13 mouse cellular contexts compared by ENCODE assay signal in genomic region chr9:62471041-62471440, GRCm38 (mm10).
DNase-seq lines count a peak whose midpoint lies in the region; ATAC-seq and TF ChIP-seq lines count a peak whose summit lies in the region.
"Had no signal": no experiment of that assay in that cellular context is flagged by ENCODE, and none has a peak within 500 bp of the region (broad histone marks: within the 10 kb centered on the region; RNA-seq: fewer than 3 reads in every experiment).

No protein-coding gene starts in this region.

- 88% methylated on average over 14 of the region's 14 CpGs for WGBS in forebrain, embryonic 13.5 days
- WGBS in forebrain, postnatal 0 days: 90% methylated on average over 14 of the region's 14 CpGs
- 93% methylated on average over 14 of the region's 14 CpGs for WGBS in midbrain, embryonic 10.5 days
- 93% methylated on average over 14 of the region's 14 CpGs for WGBS in midbrain, embryonic 13.5 days
- 91% methylated on average over 14 of the region's 14 CpGs for WGBS in embryonic facial prominence, embryonic 10.5 days

- no peaks in the 10 kb centered on the region for H3K9me3 ChIP-seq in forebrain, embryonic 13.5 days (replicated peaks)
- no peaks in the 10 kb centered on the region for H3K9me3 ChIP-seq in forebrain, postnatal 0 days (ENCODE audit: low read length)
- no peaks in the 10 kb centered on the region for H3K9me3 ChIP-seq in midbrain, embryonic 10.5 days (replicated peaks)
- no peaks in the 10 kb centered on the region for H3K9me3 ChIP-seq in midbrain, embryonic 13.5 days
- no peaks in the 10 kb centered on the region for H3K9me3 ChIP-seq in ES-E14 (ENCODE audit: control insufficient read depth, insufficient read depth, low read depth, low read length)
- H3K9me3 ChIP-seq in embryonic facial prominence, embryonic 10.5 days: no peaks in the 10 kb centered on the region
- H3K9me3 ChIP-seq: embryonic facial prominence, embryonic 15.5 days; forebrain, embryonic 10.5 days; heart, embryonic 15.5 days; hindbrain, embryonic 13.5 days had no signal

- no peaks in the 10 kb centered on the region for H3K27me3 ChIP-seq in forebrain, embryonic 13.5 days
- no peaks in the 10 kb centered on the region for H3K27me3 ChIP-seq in forebrain, postnatal 0 days (ENCODE audit: insufficient read depth, low read length)
- H3K27me3 ChIP-seq in midbrain, embryonic 10.5 days (ENCODE audit: low read depth, poor library complexity, severe bottlenecking): no peaks in the 10 kb centered on the region
- no peaks in the 10 kb centered on the region for H3K27me3 ChIP-seq in midbrain, embryonic 13.5 days
- no peaks in the 10 kb centered on the region for H3K27me3 ChIP-seq in embryonic facial prominence, embryonic 10.5 days (replicated peaks; ENCODE audit: low read depth, poor library complexity, severe bottlenecking)
- H3K27me3 ChIP-seq: embryonic facial prominence, embryonic 15.5 days; heart, embryonic 15.5 days; hindbrain, embryonic 13.5 days had no signal

- no peak for TF ChIP-seq CTCF in forebrain, postnatal 0 days (IDR thresholded peaks at IDR 0.05; ENCODE audit: low read depth)

- peaks cover 52% of the 10 kb centered on the region for H3K4me1 ChIP-seq in forebrain, embryonic 13.5 days
- H3K4me1 ChIP-seq in forebrain, postnatal 0 days (ENCODE audit: insufficient read depth): peaks cover 11% of the 10 kb centered on the region; the same call in 1 of the 2 replicates
- H3K4me1 ChIP-seq in midbrain, embryonic 10.5 days: peaks cover 42% of the 10 kb centered on the region
- peaks cover 29% of the 10 kb centered on the region for H3K4me1 ChIP-seq in midbrain, embryonic 13.5 days (replicated peaks)
- H3K4me1 ChIP-seq in ES-E14 (ENCODE audit: control insufficient read depth in 2 of 2, insufficient read depth in 2 of 2, low read length in 2 of 2, poor library complexity in 1 of 2): peaks cover 4 to 22% of the 10 kb centered on the region in 2 experiments; a peak in 3 of 4 replicates
- H3K4me1 ChIP-seq in embryonic facial prominence, embryonic 10.5 days: peaks cover 31% of the 10 kb centered on the region

- ATAC-seq in forebrain, embryonic 13.5 days: no peak
- no peak for ATAC-seq in forebrain, postnatal 0 days
- no peak for ATAC-seq in midbrain, embryonic 13.5 days

- DNase-seq in forebrain, postnatal 0 days: no peak
- no peak for DNase-seq in midbrain, embryonic 10.5 days (ENCODE audit: low spot score)
- no peak for DNase-seq in ES-E14 (ENCODE audit: low read depth, low spot score)
- DNase-seq in embryonic facial prominence, embryonic 10.5 days (ENCODE audit: low spot score): no peak
- DNase-seq in left cerebral cortex, adult 18-20 months (ENCODE audit: low spot score in 2 of 2): no peak

- H3K4me3 ChIP-seq in forebrain, embryonic 13.5 days: no peak overlapping the region
- H3K4me3 ChIP-seq in forebrain, postnatal 0 days (ENCODE audit: low read depth, low read length): no peak overlapping the region
- H3K4me3 ChIP-seq in midbrain, embryonic 10.5 days: no peak overlapping the region
- no peak overlapping the region for H3K4me3 ChIP-seq in midbrain, embryonic 13.5 days (replicated peaks)
- H3K4me3 ChIP-seq in ES-E14 (ENCODE audit: insufficient read depth in 1 of 2, low read depth in 1 of 2, low read length in 2 of 2, poor library complexity in 1 of 2, severe bottlenecking in 1 of 2): no peak overlapping the region
- no peak overlapping the region for H3K4me3 ChIP-seq in embryonic facial prominence, embryonic 10.5 days
- H3K4me3 ChIP-seq: embryonic facial prominence, embryonic 15.5 days; erythroblast, embryonic 14.5 days; forebrain, embryonic 10.5 days; heart, embryonic 15.5 days; hindbrain, embryonic 13.5 days had no signal

- in situ Hi-C loops in ES-E14 (cut with MboI; ENCODE audit: low sequenced_read_pairs in 2 of 2, unreplicated experiment in 2 of 2): loop anchor here (5.0 kb wide), 1 partner anchor 81 kb away; no protein-coding TSS in a partner anchor

- no peaks in the 10 kb centered on the region for H3K36me3 ChIP-seq in forebrain, embryonic 13.5 days (ENCODE audit: poor library complexity, severe bottlenecking)
- H3K36me3 ChIP-seq in forebrain, postnatal 0 days (ENCODE audit: insufficient read depth): no peaks in the 10 kb centered on the region
- H3K36me3 ChIP-seq in midbrain, embryonic 10.5 days: no peaks in the 10 kb centered on the region
- H3K36me3 ChIP-seq in midbrain, embryonic 13.5 days: no peaks in the 10 kb centered on the region
- no peaks in the 10 kb centered on the region for H3K36me3 ChIP-seq in ES-E14 (ENCODE audit: control insufficient read depth, insufficient read depth, low read length, poor library complexity, severe bottlenecking)
- H3K36me3 ChIP-seq in embryonic facial prominence, embryonic 10.5 days (replicated peaks): no peaks in the 10 kb centered on the region
- H3K36me3 ChIP-seq: embryonic facial prominence, embryonic 15.5 days; forebrain, embryonic 10.5 days; heart, embryonic 15.5 days; hindbrain, embryonic 13.5 days had no signal

- no peak overlapping the region for H3K9ac ChIP-seq in forebrain, embryonic 13.5 days
- H3K9ac ChIP-seq in forebrain, postnatal 0 days: no peak overlapping the region
- H3K9ac ChIP-seq in midbrain, embryonic 13.5 days (replicated peaks): no peak overlapping the region
- H3K9ac ChIP-seq in ES-E14 (ENCODE audit: insufficient read depth, low read depth, low read length, poor library complexity, severe bottlenecking): peak overlapping the region; percentile 31; the same call in 1 of the 2 replicates
- H3K9ac ChIP-seq: embryonic facial prominence, embryonic 15.5 days; heart, embryonic 15.5 days; hindbrain, embryonic 13.5 days had no signal

- H3K4me2 ChIP-seq in forebrain, embryonic 13.5 days: no peak overlapping the region
- no peak overlapping the region for H3K4me2 ChIP-seq in forebrain, postnatal 0 days (ENCODE audit: low read depth)
- no peak overlapping the region for H3K4me2 ChIP-seq in midbrain, embryonic 13.5 days (replicated peaks)
- H3K4me2 ChIP-seq: embryonic facial prominence, embryonic 15.5 days; heart, embryonic 11.5 days; heart, embryonic 15.5 days; hindbrain, embryonic 13.5 days had no signal

- H3K27ac ChIP-seq in forebrain, embryonic 13.5 days: peak overlapping the region; percentile 65
- H3K27ac ChIP-seq in forebrain, postnatal 0 days (ENCODE audit: low read depth, low read length): no peak overlapping the region
- peak overlapping the region; percentile 28; the same call in 1 of the 2 replicates for H3K27ac ChIP-seq in midbrain, embryonic 10.5 days (replicated peaks)
- H3K27ac ChIP-seq in midbrain, embryonic 13.5 days: no peak overlapping the region
- no peak overlapping the region for H3K27ac ChIP-seq in ES-E14 (ENCODE audit: insufficient read depth, low read depth, low read length, poor library complexity, severe bottlenecking)
- H3K27ac ChIP-seq in embryonic facial prominence, embryonic 10.5 days (replicated peaks): 0 out of 2 replicates have a peak overlapping the region, but pooled peaks have one; percentile 6
- H3K27ac ChIP-seq: embryonic facial prominence, embryonic 15.5 days; heart, embryonic 15.5 days; hindbrain, embryonic 13.5 days had no signal

TF ChIP-seq in ES-E14, 5 proteins besides CTCF, POLR2A, EP300 and RAD21:
- TF ChIP-seq MAFK (IDR thresholded peaks at IDR 0.05; ENCODE audit: insufficient read depth, low read depth, low read length): no peak
- no peak for TF ChIP-seq HCFC1 (IDR thresholded peaks at IDR 0.05; ENCODE audit: borderline replicate concordance, insufficient read depth, low read length)
- no peak for TF ChIP-seq CHD2 (IDR thresholded peaks at IDR 0.05; ENCODE audit: low read depth, low read length)
- TF ChIP-seq ZNF384 (IDR thresholded peaks at IDR 0.05; ENCODE audit: low read depth, low read length): no peak
- no peak for TF ChIP-seq ZC3H11A (IDR thresholded peaks at IDR 0.05; ENCODE audit: borderline replicate concordance, low read depth, low read length)

Comparison
In these comparisons a context has a peak if more than half of its experiments do, and no peak if none do; other contexts are left out.
1. H3K27ac ChIP-seq: peak in forebrain, embryonic 13.5 days (single experiment), midbrain, embryonic 10.5 days (single experiment) and embryonic facial prominence, embryonic 10.5 days (single experiment); none in forebrain, postnatal 0 days (single experiment), midbrain, embryonic 13.5 days (single experiment) and ES-E14 (single experiment).